Mouse (Mus musculus) cerebellum, postnatal 14 days (tissue): ENCODE measurements at regions not wholly inside any gene's neighbourhood (a gene's known extent, or its start where the extent isn't known, plus 50 kb on each side); places are given as distances from the start of the nearest gene placed in this dataset.

ENCODE experiments used
- DNase-seq, 2 experiments: peaks; one replicate each; pipeline ENCODE4 v3.0.0; 2021; ENCODE audit warnings: mixed read lengths in 2 of 2

- no peak for DNase-seq
Observed at GRCm38 (mm10) chr16:95839512-95840253, 137.8 kb downstream of the Ets2 start.

DNA sequence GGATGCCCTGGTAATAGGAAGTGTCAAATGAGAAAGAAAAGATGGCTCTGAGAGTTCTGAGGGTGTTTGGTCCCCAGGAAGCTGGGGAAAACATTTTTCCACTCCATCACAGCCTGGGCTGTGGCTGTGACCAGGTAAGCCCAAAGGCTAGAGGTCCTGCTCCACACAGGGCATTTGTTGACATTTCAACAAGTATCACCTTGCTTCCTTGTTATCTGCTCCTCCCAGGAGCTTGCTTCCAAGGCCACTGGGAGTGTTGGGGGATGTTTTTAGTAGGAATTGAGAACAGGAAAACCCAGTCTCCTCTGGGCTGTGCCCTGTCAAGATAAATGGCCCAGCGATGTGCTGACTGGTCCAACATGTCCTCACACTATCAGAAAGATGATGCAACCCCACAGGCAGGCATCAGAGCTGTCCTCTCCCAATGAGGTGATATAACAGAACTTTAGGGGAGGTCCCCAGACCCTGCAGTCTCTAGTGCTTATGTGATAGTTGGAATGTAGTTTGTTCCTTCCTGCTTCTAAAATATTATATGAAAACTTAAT, 137.1 kb downstream of the Ets2 start:
- DNase-seq, result no peak

GRCm38 (mm10) chr16:95838478-95838846, 136.6 kb downstream of the Ets2 start:
- DNase-seq, result no peak

DNA sequence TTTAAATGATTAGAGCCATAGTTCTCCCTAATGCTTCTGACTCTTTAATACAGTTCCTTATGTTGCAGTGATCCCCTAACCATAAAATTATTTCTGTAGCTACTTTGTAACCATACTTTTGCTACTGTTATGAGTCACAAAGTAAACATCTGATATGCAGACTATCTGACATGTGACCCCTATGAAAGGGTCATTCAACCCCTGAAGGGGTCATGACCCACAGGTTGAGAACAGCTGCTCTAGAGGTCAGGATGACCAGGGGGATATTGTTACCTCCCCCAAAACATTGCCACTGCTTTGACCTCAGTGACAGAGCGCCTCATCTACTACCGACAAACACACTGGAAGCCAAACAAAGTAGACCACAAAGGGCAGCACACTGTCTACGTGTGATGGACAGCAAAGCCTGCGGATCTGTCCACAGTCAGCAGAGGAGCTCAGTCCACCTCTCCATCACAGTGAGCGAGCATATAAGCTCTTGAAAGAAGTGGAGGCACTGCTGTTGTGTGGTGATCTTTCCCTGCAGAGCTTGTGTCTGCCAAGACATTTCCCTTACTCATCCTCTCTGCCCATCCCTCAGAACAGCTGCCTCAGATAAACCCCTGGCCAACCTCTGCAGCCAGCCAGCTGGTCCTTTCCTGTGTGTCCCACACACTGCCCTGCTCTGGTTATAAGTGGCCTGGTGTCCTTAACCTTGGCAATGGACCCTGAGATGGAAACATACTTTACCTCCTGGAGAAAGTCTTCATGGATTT, 136.0 kb downstream of the Ets2 start:
- DNase-seq, result no peak

DNA sequence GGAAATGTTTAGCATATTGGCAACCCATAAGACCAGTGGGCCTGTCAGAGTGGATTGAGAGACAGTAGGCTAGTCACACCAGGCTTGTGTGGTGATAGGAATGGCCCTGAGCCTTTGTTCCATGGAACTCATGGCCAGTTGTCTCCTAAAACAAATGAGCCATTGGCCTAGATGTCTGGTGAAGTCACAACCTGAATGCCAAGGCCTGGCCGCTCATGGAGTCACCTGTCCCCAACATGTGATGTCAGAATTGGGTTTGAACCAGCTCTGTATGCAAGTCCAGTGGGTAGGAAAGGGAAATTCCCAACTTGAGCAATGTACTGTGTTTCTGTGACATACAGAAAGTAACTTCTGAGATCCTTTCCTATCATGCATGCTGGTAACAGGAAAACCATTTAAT, 134.1 kb downstream of the Ets2 start:
- DNase-seq, result no peak

- no peak for DNase-seq
Observed at GRCm38 (mm10) chr16:95834556-95835288, 132.8 kb downstream of the Ets2 start.

GRCm38 (mm10) chr16:95833455-95833854, 131.6 kb downstream of the Ets2 start:
- DNase-seq, result no peak

- DNase-seq, result no peak
Observed at GRCm38 (mm10) chr16:95832346-95832739, 130.5 kb downstream of the Ets2 start.

- DNase-seq, result no peak
Observed at GRCm38 (mm10) chr16:95831566-95832345, 129.9 kb downstream of the Ets2 start.

DNA sequence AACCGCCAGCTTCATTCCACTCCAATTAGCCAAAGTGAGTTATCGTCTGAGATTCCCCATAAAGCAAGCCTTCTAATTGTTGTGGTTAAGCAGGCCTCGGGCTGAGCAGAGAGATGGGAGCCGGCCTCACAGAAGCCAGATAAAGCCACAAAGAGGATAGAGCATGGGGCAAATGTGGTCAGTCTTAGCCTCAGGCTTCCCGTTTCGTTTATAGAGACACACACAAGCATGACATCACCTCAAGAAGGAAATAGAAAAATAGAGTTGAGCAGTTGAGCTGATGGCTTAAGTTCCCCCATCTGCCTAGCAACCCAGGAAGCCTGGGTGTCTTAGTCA, 125.5 kb downstream of the Ets2 start:
- no peak for DNase-seq

DNA sequence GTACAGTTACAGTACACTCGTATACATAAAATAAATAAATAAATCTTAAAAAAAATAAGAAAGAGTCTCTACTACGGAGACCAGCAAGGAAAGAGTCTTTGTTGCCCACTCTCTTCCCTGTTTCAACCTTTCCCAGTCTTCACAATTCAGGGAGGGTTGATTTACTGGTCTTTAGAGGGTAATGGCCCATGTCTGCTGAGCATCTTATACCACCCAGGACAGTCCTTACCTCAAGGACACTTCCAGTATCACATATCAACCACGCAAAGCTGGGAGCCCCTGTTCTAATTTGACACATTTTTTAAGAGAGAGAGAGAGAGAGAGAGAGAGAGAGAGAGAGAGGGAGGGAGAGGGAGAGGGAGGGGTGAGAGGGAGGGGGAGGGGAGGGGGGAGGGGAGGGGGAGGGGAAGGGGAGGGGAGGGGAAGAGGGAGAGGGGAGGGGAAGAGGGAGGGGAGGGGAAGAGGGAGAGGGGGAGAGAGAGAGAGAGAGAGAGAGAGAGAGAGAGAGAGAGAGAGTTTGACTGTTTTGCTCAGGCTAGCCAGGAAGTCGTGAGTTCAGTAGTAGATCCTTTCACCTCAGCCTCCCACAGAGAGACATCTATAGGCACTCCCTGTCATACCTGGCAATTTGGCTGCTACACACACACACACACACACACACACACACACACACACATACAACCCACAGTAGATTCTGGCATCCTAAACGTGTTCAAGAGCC, 125.0 kb downstream of the Ets2 start:
- peak in 1 of 2 experiments; percentile 37 for DNase-seq

- no peak for DNase-seq
Observed at GRCm38 (mm10) chr16:95825723-95826122, 123.8 kb downstream of the Ets2 start.

DNA sequence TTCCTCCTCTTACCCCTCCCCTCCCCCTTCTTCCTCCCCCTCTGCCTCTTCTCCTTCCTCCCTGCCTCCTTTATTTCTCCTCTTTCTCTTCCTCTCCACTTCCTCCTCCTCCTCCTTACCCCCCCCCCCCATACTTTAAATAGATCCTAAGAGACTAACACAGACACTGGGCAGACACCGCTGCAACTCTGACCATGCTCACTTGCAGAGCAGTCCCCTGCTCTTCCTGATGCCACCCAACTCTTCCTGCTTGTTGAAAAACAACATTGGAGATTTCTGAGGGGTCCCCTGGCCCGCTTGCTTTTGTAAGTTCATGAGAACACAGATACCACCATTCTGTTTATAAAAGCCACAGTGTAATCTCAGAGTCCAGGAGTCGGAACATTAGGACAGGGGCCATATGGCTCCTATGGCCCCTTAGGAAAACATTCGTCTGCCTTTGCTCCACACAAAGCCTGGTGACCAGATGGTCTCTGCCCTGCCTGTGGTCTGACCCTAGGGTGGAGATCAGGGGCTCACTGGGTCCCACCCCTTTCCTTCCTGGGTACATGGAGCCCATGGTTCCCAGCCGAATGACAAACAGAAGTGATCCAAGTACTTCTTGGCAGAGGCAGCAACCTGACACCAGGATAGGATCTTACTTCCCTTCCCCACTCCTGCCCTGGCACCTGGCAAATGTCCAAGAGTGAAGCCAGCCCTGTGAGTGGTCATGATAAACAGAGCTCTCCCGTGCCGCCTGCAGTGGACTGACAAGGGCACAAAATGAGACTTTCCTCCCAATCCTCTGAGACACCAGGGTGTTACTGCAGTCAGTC, 123.1 kb downstream of the Ets2 start:
- DNase-seq, result peak; percentile 76

- no peak for DNase-seq
Observed at GRCm38 (mm10) chr16:95823803-95824202, 121.9 kb downstream of the Ets2 start.

DNA sequence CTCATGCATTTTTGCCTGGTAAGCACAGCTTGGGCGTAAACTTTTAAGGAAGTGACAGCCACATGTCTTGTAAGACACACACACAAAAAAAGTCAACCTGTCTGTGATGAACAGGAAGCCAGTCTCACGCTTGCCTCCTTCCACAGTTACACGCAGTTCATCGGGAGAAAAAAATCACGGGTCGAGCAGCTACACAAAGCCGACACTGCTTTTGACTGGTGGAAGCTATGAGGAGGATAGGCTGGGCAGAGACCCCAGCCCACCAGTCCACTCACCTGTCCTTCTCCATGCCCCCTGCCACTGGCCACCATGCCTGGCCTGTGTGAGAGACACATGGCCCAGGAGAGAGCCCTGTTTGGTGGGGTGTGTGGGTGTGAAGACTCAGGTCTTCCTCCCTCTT, 119.2 kb downstream of the Ets2 start:
- DNase-seq, result no peak

DNA sequence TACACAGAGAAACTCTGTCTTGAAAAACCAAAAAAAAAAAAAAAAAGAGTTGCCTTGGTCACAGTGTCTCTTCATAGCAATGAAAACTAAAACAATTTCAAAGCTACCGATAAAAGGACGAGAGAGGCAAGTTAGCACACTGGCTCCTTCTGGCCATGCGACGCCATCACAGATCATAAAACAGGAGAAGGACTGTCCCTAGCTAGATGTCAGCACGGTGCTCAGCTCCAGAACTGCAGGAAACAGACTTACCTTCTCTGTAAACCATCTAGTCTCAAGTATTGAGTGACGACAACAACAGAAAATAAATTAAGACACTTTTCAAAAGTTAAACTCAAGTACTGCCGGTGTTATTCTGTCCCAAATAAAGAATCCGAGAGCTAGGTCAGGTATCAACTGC, 118.7 kb downstream of the Ets2 start:
- no peak for DNase-seq

GRCm38 (mm10) chr16:95820013-95820412, 118.1 kb downstream of the Ets2 start:
- DNase-seq, result no peak

GRCm38 (mm10) chr16:95815966-95816365, 114.1 kb downstream of the Ets2 start:
- DNase-seq, result no peak

DNA sequence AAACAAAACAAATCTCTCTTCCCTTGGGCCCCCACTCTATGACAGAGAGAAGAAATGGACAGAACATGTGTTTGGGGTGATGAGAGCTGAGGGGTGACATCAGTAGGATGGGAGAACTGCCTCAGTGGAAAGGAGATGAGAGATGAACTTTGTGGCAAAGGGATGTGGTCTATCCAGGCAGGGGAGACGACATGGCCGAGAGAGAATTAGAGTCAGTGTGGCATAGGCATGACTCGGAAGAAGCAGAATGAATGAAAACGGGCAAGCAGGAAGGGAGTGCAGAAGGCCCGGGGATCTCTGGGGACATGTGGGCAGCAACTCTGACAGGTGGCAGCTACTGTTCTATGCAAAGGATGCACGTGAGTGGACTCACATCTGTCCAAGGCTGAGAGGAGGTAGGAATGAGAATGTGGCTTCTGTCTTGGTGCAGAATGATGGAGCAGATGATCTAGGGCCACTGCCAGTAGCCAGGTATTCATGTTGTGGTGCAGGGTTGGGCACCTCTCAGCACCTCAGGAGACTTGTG, 113.4 kb downstream of the Ets2 start:
- no peak for DNase-seq

DNA sequence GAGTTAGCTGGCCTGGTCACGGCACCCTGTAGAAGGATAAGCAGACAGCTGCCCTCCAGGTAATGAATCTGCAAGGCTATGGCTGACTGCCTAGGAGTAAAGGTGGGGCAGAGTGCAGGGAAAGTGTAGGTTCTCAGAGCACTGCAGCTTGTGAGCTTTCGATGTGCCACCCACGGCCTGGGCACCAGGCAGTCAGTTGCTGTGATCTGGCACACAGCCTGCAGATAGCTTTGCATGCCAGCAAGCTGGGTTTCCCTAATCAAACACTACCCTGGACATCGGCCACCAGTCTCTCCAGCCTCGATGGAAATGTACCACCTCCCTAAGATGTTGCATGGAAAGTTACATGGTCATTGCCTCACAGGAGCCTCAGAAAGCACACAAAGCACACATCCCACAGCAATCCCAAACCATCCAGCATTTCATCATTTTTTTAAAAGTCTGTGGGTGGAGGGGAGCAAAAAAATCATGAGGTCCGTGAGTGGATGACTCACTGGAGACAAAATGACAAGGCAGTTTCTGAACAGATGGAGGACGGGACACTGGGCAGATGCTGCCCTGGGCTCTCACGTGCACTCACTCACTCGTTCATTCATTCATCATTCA, 112.7 kb downstream of the Ets2 start:
- peak; percentile 53 to 65 for DNase-seq
